Mouse (Mus musculus) erythroblast, adult 5-6 weeks (primary cell): ENCODE results near the gene Myo18a. TPM values are rescaled to one million over a fixed set of nuclear protein-coding genes. Genes with fewer than 3 reads are reported as not detected.

Experiments used
- ATAC-seq: replicated peaks from 2 replicates; pipeline ENCODE4 v1.8.0; 2016; ENCODE audit warnings: moderate number of reproducible peaks, mild to moderate bottlenecking, moderate TSS enrichment, inconsistent platforms; ENCODE audit not compliant: poor library complexity, low FRiP score, severe bottlenecking
- total RNA-seq, 2 experiments: library from RNA; stranded (forward) in 1 of 2; stranded (reverse) in 1 of 2; fragments of 150-400 nt in 1 of 2; fragments of 200-764, 138-1000 nt in 1 of 2; gene quantifications; 2 replicates each; pipeline versions ENCODE4 v1.2.3 to v1.2.4; 2015 to 2017; ENCODE audit warnings: low replicate concordance in 2 of 2

The Myo18a gene
- total RNA-seq, 2 experiments from 2014 or later, result 14.6 to 17.5 TPM

- ATAC-seq, result no peak
Measured at GRCm38 (mm10) chr11:77769496-77769895, 6.5 kb downstream of the Myo18a start.

- 0 out of 2 replicates have a peak, but pooled peaks have one; percentile 9 for ATAC-seq
Measured at GRCm38 (mm10) chr11:77770346-77770745, 7.3 kb downstream of the Myo18a start.

GRCm38 (mm10) chr11:77771879-77772713 is 9.1 kb downstream of the Myo18a start:
- ATAC-seq, result peak; percentile 61

GRCm38 (mm10) chr11:77775701-77776400 is 12.8 kb downstream of the Myo18a start:
- ATAC-seq, result no peak

- ATAC-seq, result no peak
Measured at GRCm38 (mm10) chr11:77777436-77777835, 14.4 kb downstream of the Myo18a start.

GRCm38 (mm10) chr11:77777937-77778336 is 14.9 kb downstream of the Myo18a start:
- ATAC-seq, result no peak

GRCm38 (mm10) chr11:77779240-77779639 is 16.2 kb downstream of the Myo18a start:
- ATAC-seq, result no peak

- no peak for ATAC-seq
Measured at GRCm38 (mm10) chr11:77781088-77781487, 18.0 kb downstream of the Myo18a start.

GRCm38 (mm10) chr11:77782104-77782815 is 19.2 kb downstream of the Myo18a start:
- ATAC-seq, result no peak

GRCm38 (mm10) chr11:77783211-77783746 is 20.2 kb downstream of the Myo18a start:
- no peak for ATAC-seq

- ATAC-seq, result peak; percentile 53
Measured at GRCm38 (mm10) chr11:77783747-77784646, 21.0 kb downstream of the Myo18a start.

GRCm38 (mm10) chr11:77784894-77785293 is 21.8 kb downstream of the Myo18a start:
- ATAC-seq, result peak; percentile 54

- 0 out of 2 replicates have a peak, but pooled peaks have one; percentile 2 for ATAC-seq
Measured at GRCm38 (mm10) chr11:77785396-77785767, 22.3 kb downstream of the Myo18a start.

- ATAC-seq, result no peak
Measured at GRCm38 (mm10) chr11:77785768-77786561, 22.9 kb downstream of the Myo18a start.

GRCm38 (mm10) chr11:77787707-77788106 is 24.7 kb downstream of the Myo18a start, which contains the start of gene Gm10277:
Gene Gm10277, minus strand, starts transcription at chr11:77787747.
- no peak for ATAC-seq

GRCm38 (mm10) chr11:77789512-77789911 is 26.5 kb downstream of the Myo18a start:
- no peak for ATAC-seq

- ATAC-seq, result no peak
Measured at GRCm38 (mm10) chr11:77790286-77790685, 27.2 kb downstream of the Myo18a start.

GRCm38 (mm10) chr11:77791241-77791727 is 28.2 kb downstream of the Myo18a start:
- no peak for ATAC-seq
